Mouse (Mus musculus): ENCODE measurements around the gene Kalrn. TPM values are rescaled to one million over a fixed set of nuclear protein-coding genes. Genes with fewer than 3 reads are reported as not detected.

Gene Kalrn
- polyA plus RNA-seq, 1 experiment from 2014 or later: 12.7 TPM

Other genes starting within 250 kb of the Kalrn start
- not detected in 2 replicates for gene Ropn1, start 76.4 kb upstream of the Kalrn start, polyA plus RNA-seq (2015; fragmentation: Nextera tagmentation; extraction: Ambion mirVana)
- 2.7 and 3.3 TPM in 2 replicates for gene Ccdc14, start 117.1 kb upstream of the Kalrn start, polyA plus RNA-seq (2015; fragmentation: Nextera tagmentation; extraction: Ambion mirVana)
- gene Mylk, start 171.7 kb upstream of the Kalrn start, polyA plus RNA-seq (2015; fragmentation: Nextera tagmentation; extraction: Ambion mirVana): 4.9 and 5.5 TPM in 2 replicates

All from liver, embryonic 13.5 days (tissue).